Mouse (Mus musculus): Measurements from ENCODE around the gene Prc1.

DNA sequence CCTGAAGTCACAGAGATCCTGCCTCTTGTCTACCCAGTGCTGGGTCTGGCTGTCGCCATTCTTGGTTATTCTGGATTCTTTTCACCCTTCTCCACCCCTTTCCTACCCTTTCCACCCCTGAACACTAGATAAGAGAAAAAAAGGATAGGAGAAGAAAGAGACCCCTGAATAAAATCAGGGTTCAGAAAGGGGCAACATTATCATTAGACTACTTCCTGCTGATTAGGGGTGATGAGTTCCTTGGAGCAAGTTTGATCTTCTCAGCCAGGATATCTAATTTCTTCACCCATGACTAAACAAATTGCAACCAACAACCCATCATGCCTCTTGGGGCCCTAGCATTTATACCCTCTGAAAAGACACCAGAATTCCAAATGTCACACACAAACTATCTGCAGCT, 26.5 kb upstream of the Prc1 start:
- TF ChIP-seq POLR2A (IDR thresholded peaks at IDR 0.05; ENCODE audit: insufficient read length, low read depth) = no peak
- TF ChIP-seq TCF12 (IDR thresholded peaks at IDR 0.05; ENCODE audit: insufficient read depth, poor library complexity, severe bottlenecking) = no peak
- no peak for TF ChIP-seq MAX (IDR thresholded peaks at IDR 0.05; ENCODE audit: low read depth)

All from myocyte (in vitro differentiated cells).